Mouse (Mus musculus) erythroblast, embryonic 14.5 days (primary cell): ENCODE measurements around the gene Cd248. TPM values are rescaled to one million over a fixed set of nuclear protein-coding genes. Genes with fewer than 3 reads are reported as not detected.

Source experiments
- H3K27me3 ChIP-seq: 2 replicates; pipeline ENCODE4 v1.6.1; 2012; ENCODE audit warnings: inconsistent platforms; ENCODE audit not compliant: control insufficient read depth
- H3K36me3 ChIP-seq: 2 replicates; pipeline ENCODE4 v1.6.1; 2012; ENCODE audit warnings: mild to moderate bottlenecking, inconsistent platforms; ENCODE audit not compliant: control insufficient read depth
- H3K4me1 ChIP-seq: 2 replicates; pipeline ENCODE4 v1.6.1; 2012; ENCODE audit warnings: inconsistent platforms; ENCODE audit not compliant: control insufficient read depth
- H3K4me3 ChIP-seq: replicated peaks from 2 replicates; pipeline ENCODE3; 2012; ENCODE audit warnings: moderate library complexity, mild to moderate bottlenecking, inconsistent platforms
- H3K9me3 ChIP-seq: 2 replicates; pipeline ENCODE4 v1.6.1; 2012; ENCODE audit warnings: low read length, inconsistent platforms, mixed read lengths; ENCODE audit not compliant: control insufficient read depth
- GATA1 ChIP-seq: IDR thresholded peaks from 2 replicates; pipeline ENCODE4 v1.6.1; 2012; ENCODE audit warnings: low read length, inconsistent platforms, mixed read lengths
- TAL1 ChIP-seq: IDR thresholded peaks from 3 replicates; pipeline ENCODE4 v1.6.1; 2012; ENCODE audit warnings: low read length, inconsistent platforms, mixed read lengths
- polyA plus RNA-seq: library from polyadenylated mRNA; stranded (reverse); fragments of >175 nt; gene quantifications from 2 replicates; pipeline ENCODE4 v1.2.3, GENCODE M21; 2012

Cd248 gene
- polyA plus RNA-seq, 1 experiment, result 0.11 TPM

GRCm38 (mm10) chr19:5058801-5059771 lies 8.8 kb upstream of the Cd248 start:
- H3K4me3 ChIP-seq, result no peak overlapping the region
- peaks cover 51% of the 10 kb centered on the region for H3K4me1 ChIP-seq
- no peaks in the 10 kb centered on the region for H3K9me3 ChIP-seq
- TF ChIP-seq TAL1 (no peak), GATA1 (no peak)
- H3K27me3 ChIP-seq, result peaks cover 7% of the 10 kb centered on the region; the same call in 1 of the 2 replicates
- H3K36me3 ChIP-seq, result no peaks in the 10 kb centered on the region

DNA sequence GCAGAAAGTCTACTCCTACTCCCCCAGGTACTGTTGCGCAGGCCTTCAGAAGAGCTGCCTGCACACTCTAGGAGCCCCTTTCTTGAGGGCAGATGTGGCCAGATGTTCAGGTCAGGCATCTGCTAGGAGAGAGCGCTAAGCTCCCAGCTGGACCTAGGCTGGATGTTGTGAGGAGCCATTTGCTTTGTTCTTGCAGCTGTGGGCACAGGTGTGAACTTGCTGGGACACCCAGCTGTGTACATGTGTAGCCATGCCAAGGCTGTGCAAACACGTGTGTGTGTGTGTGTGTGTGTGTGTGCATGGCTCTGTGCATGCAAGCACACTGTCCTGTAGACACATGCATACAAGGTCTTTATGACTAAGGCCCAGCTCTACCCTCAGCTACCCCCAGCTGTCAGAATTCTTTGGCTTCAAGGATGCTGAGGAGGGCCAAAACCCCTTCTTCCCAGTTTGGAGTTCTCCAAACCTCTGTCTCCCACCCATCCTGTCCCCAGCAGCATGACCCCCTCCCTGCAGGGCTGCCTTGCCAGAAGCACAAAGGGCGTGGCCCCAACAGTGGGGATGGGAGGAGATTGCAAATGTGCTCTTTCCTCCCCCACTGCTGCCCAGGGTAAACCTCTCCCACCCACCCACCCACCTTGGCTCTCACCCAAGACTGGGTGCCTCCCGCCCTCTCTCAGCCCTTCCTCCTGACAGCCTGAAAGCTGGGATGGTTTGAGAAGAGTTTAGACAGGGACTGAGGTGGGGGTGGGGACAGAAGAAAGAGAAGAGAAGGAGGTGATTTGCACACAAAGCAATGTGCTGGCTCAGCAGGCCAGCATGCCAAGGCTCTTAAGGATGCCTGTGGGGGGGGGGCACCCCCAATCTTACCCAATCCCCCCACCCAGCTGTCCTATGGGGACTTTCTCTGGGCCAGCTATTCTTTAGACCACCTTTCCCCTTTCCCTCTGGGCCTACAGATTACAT lies 7.2 kb upstream of the Cd248 start:
- Histone ChIP-seq H3K9me3 (no peaks in the 10 kb centered on the region), H3K36me3 (no peaks in the 10 kb centered on the region), H3K4me3 (no peak overlapping the region), H3K4me1 (peaks cover 58% of the 10 kb centered on the region), H3K27me3 (no peaks in the 10 kb centered on the region; the same call in 1 of the 2 replicates)
- TF ChIP-seq GATA1 (no peak), TAL1 (no peak)

- Histone ChIP-seq H3K4me3 (no peak overlapping the region), H3K36me3 (no peaks in the 10 kb centered on the region), H3K9me3 (no peaks in the 10 kb centered on the region), H3K27me3 (peaks cover 2% of the 10 kb centered on the region; the same call in 1 of the 2 replicates), H3K4me1 (peaks cover 56% of the 10 kb centered on the region)
- TF ChIP-seq TAL1 (no peak), GATA1 (no peak)
Observed at GRCm38 (mm10) chr19:5062041-5062440, 5.8 kb upstream of the Cd248 start.

DNA sequence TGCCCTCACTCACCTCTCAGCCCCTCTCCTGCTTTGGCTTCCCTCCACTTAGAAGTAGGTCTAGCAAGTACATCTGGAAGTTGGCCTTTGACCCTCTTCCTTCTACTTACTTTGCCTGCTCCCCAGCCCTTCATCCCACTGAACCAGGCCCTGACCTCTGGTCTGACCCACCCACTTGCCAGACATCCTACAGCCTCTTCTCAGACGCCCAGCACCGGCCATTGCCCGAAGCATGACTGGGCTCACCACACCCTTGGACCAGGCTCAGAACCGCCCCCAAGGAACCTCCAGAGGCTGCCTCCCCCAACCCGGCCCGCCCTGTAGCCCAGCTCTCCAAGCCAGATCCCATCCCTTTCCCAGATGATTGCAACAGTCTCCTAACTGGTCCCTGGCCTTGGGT lies 5.4 kb upstream of the Cd248 start:
- H3K4me1 ChIP-seq, result peaks cover 59% of the 10 kb centered on the region
- peaks cover 6% of the 10 kb centered on the region for H3K27me3 ChIP-seq
- no peaks in the 10 kb centered on the region for H3K36me3 ChIP-seq
- no peak overlapping the region for H3K4me3 ChIP-seq
- H3K9me3 ChIP-seq, result no peaks in the 10 kb centered on the region
- TF ChIP-seq TAL1, result no peak
- TF ChIP-seq GATA1, result no peak

DNA sequence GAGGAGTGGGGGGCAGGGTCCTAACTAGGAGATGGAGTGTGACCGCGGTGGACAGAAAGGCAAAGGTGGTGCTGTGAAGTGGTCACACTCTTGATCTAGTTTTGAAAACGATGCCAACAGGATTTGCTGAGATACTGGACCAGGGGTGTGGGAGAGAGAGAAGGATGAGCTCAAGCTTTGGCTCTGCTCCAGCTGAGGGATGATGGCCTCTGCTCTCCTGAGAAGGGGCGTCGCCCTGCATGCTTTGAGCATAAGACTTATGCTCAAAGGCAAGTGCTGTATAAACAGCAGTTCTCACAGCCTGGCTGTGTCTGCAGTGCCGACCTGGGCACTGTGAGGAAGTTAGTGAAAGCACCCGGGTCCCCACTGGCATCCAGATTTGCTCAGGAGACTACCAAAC lies 2.8 kb upstream of the Cd248 start:
- peaks cover 60% of the 10 kb centered on the region for H3K4me1 ChIP-seq
- H3K27me3 ChIP-seq, result peaks cover 31% of the 10 kb centered on the region
- H3K36me3 ChIP-seq, result no peaks in the 10 kb centered on the region
- no peak overlapping the region for H3K4me3 ChIP-seq
- TF ChIP-seq GATA1, result no peak
- no peak for TF ChIP-seq TAL1
- no peaks in the 10 kb centered on the region for H3K9me3 ChIP-seq

GRCm38 (mm10) chr19:5067040-5067799 lies 658 bp upstream of the Cd248 start:
- H3K4me1 ChIP-seq, result peaks cover 67% of the 10 kb centered on the region
- H3K27me3 ChIP-seq, result peaks cover 41% of the 10 kb centered on the region
- no peaks in the 10 kb centered on the region for H3K36me3 ChIP-seq
- no peaks in the 10 kb centered on the region for H3K9me3 ChIP-seq
- TF ChIP-seq GATA1 (no peak), TAL1 (peak; percentile 28; the same call in 1 of the 3 replicates)
- H3K4me3 ChIP-seq, result peak overlapping the region; percentile 60

DNA sequence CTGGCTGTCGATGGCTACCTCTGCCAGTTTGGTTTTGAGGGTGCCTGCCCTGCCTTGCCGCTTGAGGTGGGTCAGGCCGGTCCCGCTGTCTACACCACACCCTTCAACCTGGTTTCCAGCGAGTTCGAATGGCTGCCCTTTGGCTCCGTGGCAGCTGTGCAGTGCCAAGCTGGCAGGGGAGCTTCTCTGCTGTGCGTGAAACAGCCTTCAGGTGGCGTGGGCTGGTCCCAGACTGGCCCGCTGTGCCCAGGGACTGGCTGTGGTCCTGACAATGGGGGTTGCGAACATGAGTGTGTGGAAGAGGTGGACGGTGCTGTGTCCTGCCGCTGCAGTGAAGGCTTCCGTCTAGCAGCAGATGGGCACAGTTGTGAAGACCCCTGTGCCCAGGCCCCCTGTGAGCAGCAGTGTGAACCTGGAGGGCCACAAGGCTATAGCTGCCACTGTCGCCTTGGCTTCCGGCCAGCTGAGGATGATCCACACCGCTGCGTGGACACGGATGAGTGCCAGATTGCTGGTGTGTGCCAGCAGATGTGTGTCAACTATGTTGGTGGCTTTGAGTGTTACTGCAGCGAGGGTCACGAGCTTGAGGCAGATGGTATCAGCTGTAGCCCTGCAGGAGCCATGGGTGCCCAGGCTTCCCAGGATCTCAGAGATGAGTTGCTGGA lies 824 bp downstream of the Cd248 start:
- Histone ChIP-seq H3K27me3 (peaks cover 44% of the 10 kb centered on the region), H3K4me1 (peaks cover 77% of the 10 kb centered on the region), H3K36me3 (no peaks in the 10 kb centered on the region), H3K4me3 (peak overlapping the region; percentile 60), H3K9me3 (no peaks in the 10 kb centered on the region)
- TF ChIP-seq GATA1 (no peak), TAL1 (no peak)

GRCm38 (mm10) chr19:5069486-5069885 lies 1.6 kb downstream of the Cd248 start:
- no peaks in the 10 kb centered on the region for H3K9me3 ChIP-seq
- peaks cover 77% of the 10 kb centered on the region for H3K4me1 ChIP-seq
- H3K4me3 ChIP-seq, result no peak overlapping the region
- TF ChIP-seq TAL1 (no peak), GATA1 (no peak)
- no peaks in the 10 kb centered on the region for H3K36me3 ChIP-seq
- H3K27me3 ChIP-seq, result peaks cover 52% of the 10 kb centered on the region
